Mouse (Mus musculus) CH12.LX (cell line): ENCODE measurements around the gene Rtl1. TPM values are rescaled to one million over a fixed set of nuclear protein-coding genes. Genes with fewer than 3 reads are reported as not detected.

Experiments used
- DNase-seq: peaks from one replicate; pipeline ENCODE4 v3.0.0-alpha.2; 2013; ENCODE audit errors: extremely low read depth
- H3K27ac ChIP-seq: 2 replicates; pipeline ENCODE4 v1.5.1; 2012; ENCODE audit warnings: low read depth, mild to moderate bottlenecking, control low read depth, moderate library complexity; ENCODE audit not compliant: insufficient read depth
- H3K27me3 ChIP-seq: replicated peaks from 2 replicates; pipeline ENCODE3; 2012; ENCODE audit warnings: inconsistent platforms
- H3K36me3 ChIP-seq, 2 experiments: replicated peaks in 1 of 2; 2 replicates each; pipeline versions ENCODE3 to v1.6.1; 2012; ENCODE audit warnings: inconsistent platforms in 1 of 2, low read length in 1 of 2, mild to moderate bottlenecking in 1 of 2, mixed read lengths in 1 of 2, moderate library complexity in 1 of 2; ENCODE audit not compliant: control insufficient read depth in 1 of 2, insufficient read depth in 1 of 2
- H3K4me1 ChIP-seq, 2 experiments: 2 replicates each; pipeline ENCODE4 v1.6.1; 2012; ENCODE audit warnings: inconsistent platforms in 1 of 2, moderate library complexity in 1 of 2; ENCODE audit not compliant: insufficient read depth in 2 of 2, control insufficient read depth in 1 of 2
- H3K4me2 ChIP-seq: 2 replicates; pipeline ENCODE4 v1.6.1; 2012; ENCODE audit warnings: low read depth, mild to moderate bottlenecking, control low read depth; ENCODE audit not compliant: poor library complexity, insufficient read depth, severe bottlenecking
- H3K4me3 ChIP-seq, 3 experiments: fragments of 150-350 bp in 1 of 3; sonication (generic) in 1 of 3; replicated peaks in 1 of 3; 2 replicates each; pipeline versions ENCODE3 to v1.5.1; 2011 to 2012; ENCODE audit warnings: low read depth in 2 of 3, low read length in 2 of 3, mild to moderate bottlenecking in 2 of 3, moderate library complexity in 2 of 3, control low read depth in 1 of 3, improper control_type of control experiment in 1 of 3, inconsistent platforms in 1 of 3, mixed read lengths in 1 of 3; ENCODE audit not compliant: poor library complexity in 1 of 3
- H3K79me2 ChIP-seq: replicated peaks from 2 replicates; pipeline ENCODE4 v1.6.1; 2012; ENCODE audit warnings: mild to moderate bottlenecking, moderate library complexity; ENCODE audit not compliant: control insufficient read depth, poor library complexity, insufficient read depth, severe bottlenecking; ENCODE audit errors: extremely low read depth
- H3K9ac ChIP-seq: 2 replicates; pipeline ENCODE4 v1.6.1; 2012; ENCODE audit warnings: low read depth, mild to moderate bottlenecking, control low read depth, moderate library complexity; ENCODE audit not compliant: insufficient read depth
- H3K9me3 ChIP-seq: replicated peaks from 2 replicates; pipeline ENCODE3; 2012; ENCODE audit warnings: low read length, inconsistent platforms, mixed read lengths
- BHLHE40 ChIP-seq: IDR thresholded peaks from 2 replicates; pipeline ENCODE4 v1.6.1; 2011; ENCODE audit warnings: mild to moderate bottlenecking, low read depth, low read length, improper control_type of control experiment
- CHD1 ChIP-seq: IDR thresholded peaks from 2 replicates; pipeline ENCODE4 v1.6.1; 2012; ENCODE audit warnings: low read depth, low read length, improper control_type of control experiment, inconsistent platforms
- EP300 ChIP-seq: IDR thresholded peaks from 2 replicates; pipeline ENCODE4 v1.6.1; 2011; ENCODE audit warnings: low read length, improper control_type of control experiment
- HCFC1 ChIP-seq: IDR thresholded peaks from 2 replicates; pipeline ENCODE4 v1.6.1; 2012; ENCODE audit warnings: low read depth, mild to moderate bottlenecking, inconsistent platforms, low read length, improper control_type of control experiment
- IRF4 ChIP-seq: IDR thresholded peaks from 2 replicates; pipeline ENCODE4 v1.6.1; 2014; ENCODE audit warnings: low read depth, mild to moderate bottlenecking, inconsistent platforms, low read length, improper control_type of control experiment
- JUN ChIP-seq: IDR thresholded peaks from 2 replicates; pipeline ENCODE4 v1.6.1; 2011; ENCODE audit warnings: low read depth, mild to moderate bottlenecking, low read length, improper control_type of control experiment, moderate library complexity; ENCODE audit not compliant: insufficient read depth
- KAT2A ChIP-seq: IDR thresholded peaks from 2 replicates; pipeline ENCODE4 v1.6.1; 2012; ENCODE audit warnings: low read length, improper control_type of control experiment, inconsistent platforms; ENCODE audit not compliant: insufficient replicate concordance
- MAZ ChIP-seq: IDR thresholded peaks from 2 replicates; pipeline ENCODE4 v1.6.1; 2012; ENCODE audit warnings: low read depth, mild to moderate bottlenecking, inconsistent platforms, low read length, improper control_type of control experiment, moderate library complexity
- MEF2A ChIP-seq: IDR thresholded peaks from 2 replicates; pipeline ENCODE4 v1.6.1; 2014; ENCODE audit warnings: low read depth, mild to moderate bottlenecking, inconsistent platforms, low read length, improper control_type of control experiment, borderline replicate concordance
- MXI1 ChIP-seq: IDR thresholded peaks from 2 replicates; pipeline ENCODE4 v1.6.1; 2011; ENCODE audit warnings: mild to moderate bottlenecking, low read depth, low read length, improper control_type of control experiment
- NRF1 ChIP-seq: IDR thresholded peaks from 2 replicates; pipeline ENCODE4 v1.6.1; 2014; ENCODE audit warnings: low read depth, mild to moderate bottlenecking, inconsistent platforms, low read length, improper control_type of control experiment, moderate library complexity
- SIN3A ChIP-seq: IDR thresholded peaks from 2 replicates; pipeline ENCODE4 v1.6.1; 2012; ENCODE audit warnings: low read length, improper control_type of control experiment, inconsistent platforms
- SMC3 ChIP-seq: IDR thresholded peaks from 2 replicates; pipeline ENCODE4 v1.6.1; 2011; ENCODE audit warnings: low read depth, low read length, improper control_type of control experiment
- TBP ChIP-seq: conservative IDR thresholded peaks from 2 replicates; pipeline ENCODE4 v1.6.1; 2011; ENCODE audit warnings: low read depth, low read length, improper control_type of control experiment
- USF1 ChIP-seq: IDR thresholded peaks from 2 replicates; pipeline ENCODE4 v1.6.1; 2014; ENCODE audit warnings: low read depth, mild to moderate bottlenecking, inconsistent platforms, low read length, improper control_type of control experiment
- USF2 ChIP-seq: conservative IDR thresholded peaks from 2 replicates; pipeline ENCODE4 v1.6.1; 2011; ENCODE audit warnings: low read depth, low read length, improper control_type of control experiment
- ZC3H11A ChIP-seq: IDR thresholded peaks from 2 replicates; pipeline ENCODE4 v1.6.1; 2012; ENCODE audit warnings: low read depth, mild to moderate bottlenecking, inconsistent platforms, low read length, improper control_type of control experiment
- ZMIZ1 ChIP-seq: IDR thresholded peaks from 2 replicates; pipeline ENCODE4 v1.6.1; 2012; ENCODE audit warnings: low read depth, mild to moderate bottlenecking, inconsistent platforms, low read length, improper control_type of control experiment
- dilution Hi-C: fragments of 300-500 bp; cut with MboI; formaldehyde crosslinking; loops from 2 replicates; pipeline ENCODE4 v1.14.3; 2020; ENCODE audit warnings: low sequenced_read_pairs; ENCODE audit not compliant: extremely low pct_unique_long_range_greater_than_20kb, extremely low pct_ligation_motif_present
- in situ Hi-C: fragments of 300-500 bp; cut with MboI; formaldehyde crosslinking; loops from 3 replicates; pipeline ENCODE4 v1.14.3; 2019; ENCODE audit warnings: low sequenced_read_pairs, low pct_ligation_motif_present, low pct_unique_long_range_greater_than_20kb, mixed read lengths
- polyA plus RNA-seq: library from polyadenylated mRNA; unstranded; fragments of >175 nt; gene quantifications from 2 replicates; pipeline ENCODE4 v1.2.1, GENCODE M21; 2012; ENCODE audit warnings: low read depth; ENCODE audit not compliant: insufficient read length
- total RNA-seq, 2 experiments: library from RNA; depleted of rRNA; stranded (reverse); fragments of 300-350 nt in 1 of 2; fragments of >200 nt in 1 of 2; gene quantifications; 2 replicates each; pipeline ENCODE4 v1.2.3; 2012 to 2014

Gene Rtl1
- total and polyA plus RNA-seq, 3 experiments, result not detected

- Histone ChIP-seq H3K4me3 (no peak overlapping the region), H3K4me2 (no peak overlapping the region), H3K9me3 (peaks cover 76% of the 10 kb centered on the region), H3K79me2 (no peaks in the 10 kb centered on the region), H3K27me3 (no peaks in the 10 kb centered on the region), H3K9ac (no peak overlapping the region), H3K27ac (no peak overlapping the region), H3K4me1 (no peaks in the 10 kb centered on the region), H3K36me3 (no peaks in the 10 kb centered on the region)
- in situ Hi-C loops (no loop called here), dilution Hi-C loops (no loop called here)
- no peak for TF ChIP-seq MEF2A
- no peak for TF ChIP-seq USF1
- TF ChIP-seq SIN3A, result no peak
- no peak for TF ChIP-seq MAZ
- no peak for TF ChIP-seq CHD1
- no peak for TF ChIP-seq ZMIZ1
- TF ChIP-seq KAT2A, result no peak
- no peak for TF ChIP-seq HCFC1
- TF ChIP-seq ZC3H11A, result no peak
- no peak for TF ChIP-seq SMC3
- TF ChIP-seq IRF4, result no peak
- TF ChIP-seq MXI1, result no peak
- no peak for TF ChIP-seq USF2
- no peak for TF ChIP-seq JUN
- no peak for TF ChIP-seq NRF1
- no peak for TF ChIP-seq BHLHE40
- DNase-seq, result no peak
These were observed 59.2 kb downstream of the Rtl1 start for GRCm38 (mm10) chr12:109540739-109541539.

- dilution Hi-C loops (no loop called here), in situ Hi-C loops (no loop called here)
- Histone ChIP-seq H3K9ac (no peak overlapping the region), H3K4me3 (no peak overlapping the region), H3K36me3 (no peaks in the 10 kb centered on the region), H3K27ac (no peak overlapping the region), H3K9me3 (peaks cover 76% of the 10 kb centered on the region), H3K79me2 (no peaks in the 10 kb centered on the region), H3K4me1 (no peaks in the 10 kb centered on the region), H3K4me2 (no peak overlapping the region), H3K27me3 (no peaks in the 10 kb centered on the region)
- TF ChIP-seq TBP, result no peak
- TF ChIP-seq IRF4, result no peak
- no peak for TF ChIP-seq EP300
- no peak for DNase-seq
These were observed 60.2 kb downstream of the Rtl1 start for GRCm38 (mm10) chr12:109539950-109540349.

Other genes starting within 250 kb of the Rtl1 start
- not detected in 2 replicates for gene Dlk1, start 147.5 kb downstream of the Rtl1 start, total RNA-seq (2012; rRNA removed)
- not detected in 2 replicates for gene Dlk1, start 147.5 kb downstream of the Rtl1 start, total RNA-seq (2014; rRNA removed)
- gene Dlk1, start 147.5 kb downstream of the Rtl1 start, polyA plus RNA-seq, result not detected in 2 replicates